Mouse (Mus musculus) ES-Bruce4 (cell line): ENCODE measurements around the gene Dlgap3. TPM values are rescaled to one million over a fixed set of nuclear protein-coding genes. Genes with fewer than 3 reads are reported as not detected.
A peak's percentile ranks its signal among the peaks of the same experiment; 100 is the strongest.

ENCODE experiments used
- H3K27ac ChIP-seq: 2 replicates; pipeline ENCODE4 v1.5.1; 2012; ENCODE audit warnings: low read length, inconsistent platforms; ENCODE audit not compliant: insufficient read depth
- H3K27me3 ChIP-seq: 2 replicates; pipeline ENCODE4 v1.6.1; 2012; ENCODE audit warnings: mild to moderate bottlenecking, low read length, inconsistent platforms; ENCODE audit not compliant: control insufficient read depth, poor library complexity, insufficient read depth, severe bottlenecking
- H3K36me3 ChIP-seq: 2 replicates; pipeline ENCODE4 v1.6.1; 2012; ENCODE audit warnings: inconsistent platforms, mild to moderate bottlenecking, low read length, moderate library complexity; ENCODE audit not compliant: control insufficient read depth, poor library complexity, insufficient read depth, severe bottlenecking
- H3K4me1 ChIP-seq: one replicate; pipeline ENCODE4 v1.8.1; 2011; ENCODE audit warnings: low read length; ENCODE audit not compliant: control insufficient read depth, insufficient read depth
- H3K4me3 ChIP-seq: 2 replicates; pipeline ENCODE4 v1.5.1; 2011; ENCODE audit warnings: low read depth, mild to moderate bottlenecking, low read length
- H3K9ac ChIP-seq: 2 replicates; pipeline ENCODE4 v1.6.1; 2012; ENCODE audit warnings: low read depth, mild to moderate bottlenecking, inconsistent platforms; ENCODE audit not compliant: poor library complexity, severe bottlenecking
- H3K9me3 ChIP-seq: replicated peaks from 2 replicates; pipeline ENCODE4 v1.6.1; 2012; ENCODE audit warnings: mild to moderate bottlenecking, low read length, inconsistent platforms; ENCODE audit not compliant: control insufficient read depth, poor library complexity, insufficient read depth, severe bottlenecking
- CTCF ChIP-seq: IDR thresholded peaks from one replicate; pipeline ENCODE4 v1.8.1; 2011; ENCODE audit warnings: low read depth, low read length
- EP300 ChIP-seq: IDR thresholded peaks from 2 replicates; pipeline ENCODE4 v1.6.1; 2011; ENCODE audit warnings: low read depth, low read length; ENCODE audit not compliant: insufficient read depth
- POLR2A ChIP-seq: IDR thresholded peaks from one replicate; pipeline ENCODE4 v1.8.1; 2011; ENCODE audit warnings: low read length; ENCODE audit not compliant: insufficient read depth
- polyA plus RNA-seq: library from polyadenylated mRNA; stranded (reverse); fragments of >200 nt; gene quantifications from 2 replicates; pipeline ENCODE4 v1.2.4, GENCODE M21; 2011; ENCODE audit warnings: low read depth; ENCODE audit not compliant: missing spikeins, insufficient read depth, insufficient read length

Gene Dlgap3
- polyA plus RNA-seq, 1 experiment = 7.4 TPM

GRCm38 (mm10) chr4:127192704-127193103 lies 23.7 kb downstream of the Dlgap3 start:
- Histone ChIP-seq H3K36me3 (no peaks in the 10 kb centered on the region), H3K27me3 (no peaks in the 10 kb centered on the region), H3K4me1 (peaks cover 9% of the 10 kb centered on the region), H3K27ac (no peak overlapping the region), H3K9me3 (no peaks in the 10 kb centered on the region), H3K9ac (no peak overlapping the region), H3K4me3 (no peak overlapping the region)
- TF ChIP-seq CTCF = no peak
- no peak for TF ChIP-seq EP300
- TF ChIP-seq POLR2A = no peak

- Histone ChIP-seq H3K27me3 (no peaks in the 10 kb centered on the region), H3K4me3 (no peak overlapping the region), H3K36me3 (no peaks in the 10 kb centered on the region), H3K9me3 (no peaks in the 10 kb centered on the region), H3K9ac (no peak overlapping the region), H3K4me1 (peaks cover 11% of the 10 kb centered on the region), H3K27ac (no peak overlapping the region)
- TF ChIP-seq POLR2A (no peak), CTCF (no peak), EP300 (no peak)
Observed at GRCm38 (mm10) chr4:127193378-127194155, 24.6 kb downstream of the Dlgap3 start.

GRCm38 (mm10) chr4:127194477-127195269 lies 25.7 kb downstream of the Dlgap3 start:
- TF ChIP-seq POLR2A = no peak
- TF ChIP-seq EP300 = no peak
- TF ChIP-seq CTCF = no peak
- H3K9me3 ChIP-seq = no peaks in the 10 kb centered on the region
- peaks cover 14% of the 10 kb centered on the region for H3K4me1 ChIP-seq
- no peak overlapping the region for H3K4me3 ChIP-seq
- no peaks in the 10 kb centered on the region for H3K36me3 ChIP-seq
- H3K27ac ChIP-seq = no peak overlapping the region
- no peaks in the 10 kb centered on the region for H3K27me3 ChIP-seq
- no peak overlapping the region for H3K9ac ChIP-seq

- H3K9ac ChIP-seq = peak overlapping the region; percentile 67; the same call in 1 of the 2 replicates
- H3K4me1 ChIP-seq = peaks cover 7% of the 10 kb centered on the region
- H3K36me3 ChIP-seq = no peaks in the 10 kb centered on the region
- TF ChIP-seq POLR2A (no peak), CTCF (no peak), EP300 (peak; percentile 92)
- no peaks in the 10 kb centered on the region for H3K27me3 ChIP-seq
- H3K4me3 ChIP-seq = no peak overlapping the region
- no peaks in the 10 kb centered on the region for H3K9me3 ChIP-seq
- peak overlapping the region; percentile 81 for H3K27ac ChIP-seq
Observed at GRCm38 (mm10) chr4:127198609-127199008, 29.6 kb downstream of the Dlgap3 start.

- H3K36me3 ChIP-seq = no peaks in the 10 kb centered on the region
- H3K27ac ChIP-seq = peak overlapping the region; percentile 81
- peaks cover 5% of the 10 kb centered on the region for H3K4me1 ChIP-seq
- H3K9ac ChIP-seq = peak overlapping the region; percentile 67
- TF ChIP-seq CTCF (peak; percentile 95), POLR2A (no peak), EP300 (peak; percentile 66; the same call in 1 of the 2 replicates)
- H3K9me3 ChIP-seq = no peaks in the 10 kb centered on the region
- no peaks in the 10 kb centered on the region for H3K27me3 ChIP-seq
- H3K4me3 ChIP-seq = peak overlapping the region; percentile 63
Observed at GRCm38 (mm10) chr4:127199406-127199805, 30.4 kb downstream of the Dlgap3 start.
